Mouse (Mus musculus): ENCODE data around the gene Gm49369. TPM values are rescaled to one million over a fixed set of nuclear protein-coding genes. Genes with fewer than 3 reads are reported as not detected.
A peak's percentile ranks its signal among the peaks of the same experiment; 100 is the strongest.
"Not testable (repeated sequence)": the region's sequence is repeated elsewhere in the genome, so short reads cannot be mapped to it uniquely, and the experiment has no call there.

Gene Gm49369
- polyA plus RNA-seq, 1 experiment from 2014 or later: 1.1 TPM

GRCm38 (mm10) chr7:142328507-142328906 is 54.0 kb downstream of the Gm49369 start:
- WGBS: 37% methylated on average over 3 of the region's 3 CpGs
- Histone ChIP-seq H3K27ac (peak overlapping the region; percentile 67; the same call in 1 of the 2 replicates), H3K27me3 (ENCODE audit: low read depth, poor library complexity, severe bottlenecking) (no peaks in the 10 kb centered on the region), H3K36me3 (no peaks in the 10 kb centered on the region), H3K9me3 (replicated peaks) (no peaks in the 10 kb centered on the region), H3K4me1 (peaks cover 44% of the 10 kb centered on the region), H3K4me3 (no peak overlapping the region)
- no peak for DNase-seq (ENCODE audit: low spot score)

- Histone ChIP-seq H3K9me3 (replicated peaks) (no peaks in the 10 kb centered on the region), H3K36me3 (no peaks in the 10 kb centered on the region), H3K4me1 (peaks cover 43% of the 10 kb centered on the region), H3K27ac (no peak overlapping the region), H3K4me3 (no peak overlapping the region), H3K27me3 (ENCODE audit: low read depth, poor library complexity, severe bottlenecking) (no peaks in the 10 kb centered on the region)
- no peak for DNase-seq (ENCODE audit: low spot score)
- WGBS: 38% methylated on average over 9 of the region's 9 CpGs
Observed at GRCm38 (mm10) chr7:142326714-142327445, 55.6 kb downstream of the Gm49369 start.

GRCm38 (mm10) chr7:142323396-142324117 is 58.9 kb downstream of the Gm49369 start:
- H3K9me3 ChIP-seq (replicated peaks): no peaks in the 10 kb centered on the region
- peaks cover 46% of the 10 kb centered on the region for H3K4me1 ChIP-seq
- WGBS: 80% methylated on average over 12 of the region's 12 CpGs
- peak overlapping the region; percentile 62; the same call in 1 of the 2 replicates for H3K27ac ChIP-seq
- no peaks in the 10 kb centered on the region for H3K36me3 ChIP-seq
- no peak overlapping the region for H3K4me3 ChIP-seq
- no peak for DNase-seq (ENCODE audit: low spot score)
- no peaks in the 10 kb centered on the region for H3K27me3 ChIP-seq (ENCODE audit: low read depth, poor library complexity, severe bottlenecking)

GRCm38 (mm10) chr7:142322641-142323040 is 59.8 kb downstream of the Gm49369 start:
- peaks cover 41% of the 10 kb centered on the region for H3K4me1 ChIP-seq
- no peaks in the 10 kb centered on the region for H3K27me3 ChIP-seq (ENCODE audit: low read depth, poor library complexity, severe bottlenecking)
- H3K27ac ChIP-seq: peak overlapping the region; percentile 85
- WGBS: 85% methylated on average over 6 of the region's 6 CpGs
- no peaks in the 10 kb centered on the region for H3K9me3 ChIP-seq (replicated peaks)
- H3K36me3 ChIP-seq: no peaks in the 10 kb centered on the region
- no peak for DNase-seq (ENCODE audit: low spot score)
- H3K4me3 ChIP-seq: no peak overlapping the region

GRCm38 (mm10) chr7:142321637-142322306 is 60.7 kb downstream of the Gm49369 start:
- H3K36me3 ChIP-seq; H3K9me3 ChIP-seq (replicated peaks); H3K27me3 ChIP-seq (ENCODE audit: low read depth, poor library complexity, severe bottlenecking); H3K4me3 ChIP-seq; DNase-seq (ENCODE audit: low spot score): not testable (repeated sequence)
- peaks cover 48% of the 10 kb centered on the region for H3K4me1 ChIP-seq
- peak overlapping the region; percentile 85 for H3K27ac ChIP-seq
- WGBS: 14% methylated on average over 5 of the region's 10 CpGs

Other genes starting within 250 kb of the Gm49369 start
- not detected in 2 replicates for gene Gm39115, start 246.6 kb downstream of the Gm49369 start, polyA plus RNA-seq (2016; fragmentation: Nextera tagmentation; extraction: Ambion mirVana)
- not detected in 2 replicates for gene Gm45337, start 238.1 kb downstream of the Gm49369 start, polyA plus RNA-seq (2016; fragmentation: Nextera tagmentation; extraction: Ambion mirVana)
- gene Gm29735, start 225.6 kb downstream of the Gm49369 start, polyA plus RNA-seq (2016; fragmentation: Nextera tagmentation; extraction: Ambion mirVana): not detected in 2 replicates
- gene Gm4553, start 216.9 kb downstream of the Gm49369 start, polyA plus RNA-seq (2016; fragmentation: Nextera tagmentation; extraction: Ambion mirVana): not detected in 2 replicates
- not detected in 2 replicates for gene Krtap5-2, start 206.7 kb downstream of the Gm49369 start, polyA plus RNA-seq (2016; fragmentation: Nextera tagmentation; extraction: Ambion mirVana)
- gene Gm10153, start 192.3 kb downstream of the Gm49369 start, polyA plus RNA-seq (2016; fragmentation: Nextera tagmentation; extraction: Ambion mirVana): not detected in 2 replicates
- gene Krtap5-3, start 181.3 kb downstream of the Gm49369 start, polyA plus RNA-seq (2016; fragmentation: Nextera tagmentation; extraction: Ambion mirVana): not detected in 2 replicates
- gene Gm7579, start 170.8 kb downstream of the Gm49369 start, polyA plus RNA-seq (2016; fragmentation: Nextera tagmentation; extraction: Ambion mirVana): not detected in 2 replicates
- gene Krtap5-5, start 152.7 kb downstream of the Gm49369 start, polyA plus RNA-seq (2016; fragmentation: Nextera tagmentation; extraction: Ambion mirVana): not detected in 2 replicates
- gene Gm40460, start 141.6 kb downstream of the Gm49369 start, polyA plus RNA-seq (2016; fragmentation: Nextera tagmentation; extraction: Ambion mirVana): not detected in 2 replicates
- not detected in 2 replicates for gene Gm2431, start 124.3 kb downstream of the Gm49369 start, polyA plus RNA-seq (2016; fragmentation: Nextera tagmentation; extraction: Ambion mirVana)
- not detected in 2 replicates for gene Gm4559, start 108.3 kb downstream of the Gm49369 start, polyA plus RNA-seq (2016; fragmentation: Nextera tagmentation; extraction: Ambion mirVana)
- not detected in 2 replicates for gene Krtap5-1, start 85.5 kb downstream of the Gm49369 start, polyA plus RNA-seq (2016; fragmentation: Nextera tagmentation; extraction: Ambion mirVana)
- gene Krtap5-4, start 79.1 kb downstream of the Gm49369 start, polyA plus RNA-seq (2016; fragmentation: Nextera tagmentation; extraction: Ambion mirVana): not detected in 2 replicates
- gene Ifitm10, start 8.9 kb downstream of the Gm49369 start, polyA plus RNA-seq (2016; fragmentation: Nextera tagmentation; extraction: Ambion mirVana): 0.53 and 0.73 TPM in 2 replicates
- 121 and 132 TPM in 2 replicates for gene Ctsd, start 5.4 kb upstream of the Gm49369 start, polyA plus RNA-seq (2016; fragmentation: Nextera tagmentation; extraction: Ambion mirVana)
- gene Syt8, start 52.2 kb upstream of the Gm49369 start, polyA plus RNA-seq (2016; fragmentation: Nextera tagmentation; extraction: Ambion mirVana): 0.25 TPM in 1 of 2 replicates, not detected in the other
- 2.4 and 3.6 TPM in 2 replicates for gene Tnni2, start 59.1 kb upstream of the Gm49369 start, polyA plus RNA-seq (2016; fragmentation: Nextera tagmentation; extraction: Ambion mirVana)
- 28.7 and 31.1 TPM in 2 replicates for gene Lsp1, start 78.1 kb upstream of the Gm49369 start, polyA plus RNA-seq (2016; fragmentation: Nextera tagmentation; extraction: Ambion mirVana)
- 1.6 and 1.7 TPM in 2 replicates for gene Tnnt3, start 116.2 kb upstream of the Gm49369 start, polyA plus RNA-seq (2016; fragmentation: Nextera tagmentation; extraction: Ambion mirVana)
- 25.9 and 33.7 TPM in 2 replicates for gene Mrpl23, start 150.0 kb upstream of the Gm49369 start, polyA plus RNA-seq (2016; fragmentation: Nextera tagmentation; extraction: Ambion mirVana)